Mouse (Mus musculus): ENCODE measurements around the gene Tns4. TPM values are rescaled to one million over a fixed set of nuclear protein-coding genes. Genes with fewer than 3 reads are reported as not detected.

Gene Tns4
- polyA plus RNA-seq, 1 experiment from 2014 or later = 0.67 TPM

- H3K36me3 ChIP-seq = no peaks in the 10 kb centered on the region
- no peaks in the 10 kb centered on the region for H3K27me3 ChIP-seq (ENCODE audit: insufficient read depth, poor library complexity, severe bottlenecking)
- H3K4me3 ChIP-seq = no peak overlapping the region
- no peak for DNase-seq (ENCODE audit: low spot score)
- 0 out of 2 replicates have a peak, but pooled peaks cover 3% of the 10 kb centered on the region for H3K4me1 ChIP-seq (replicated peaks)
- H3K27ac ChIP-seq = no peak overlapping the region
- WGBS = 84% methylated on average over 8 of the region's 8 CpGs
- no peaks in the 10 kb centered on the region for H3K9me3 ChIP-seq
These were observed 8.1 kb upstream of the Tns4 start for GRCm38 (mm10) chr11:99096996-99097774.

GRCm38 (mm10) chr11:99096417-99096816 lies 7.3 kb upstream of the Tns4 start:
- DNase-seq (ENCODE audit: low spot score) = no peak
- H3K4me1 ChIP-seq (replicated peaks) = 0 out of 2 replicates have a peak, but pooled peaks cover 3% of the 10 kb centered on the region
- H3K4me3 ChIP-seq = no peak overlapping the region
- 83% methylated on average over 4 of the region's 4 CpGs for WGBS
- H3K27me3 ChIP-seq (ENCODE audit: insufficient read depth, poor library complexity, severe bottlenecking) = no peaks in the 10 kb centered on the region
- H3K9me3 ChIP-seq = no peaks in the 10 kb centered on the region
- H3K27ac ChIP-seq = no peak overlapping the region
- H3K36me3 ChIP-seq = no peaks in the 10 kb centered on the region

GRCm38 (mm10) chr11:99095759-99096158 lies 6.7 kb upstream of the Tns4 start:
- H3K27me3 ChIP-seq (ENCODE audit: insufficient read depth, poor library complexity, severe bottlenecking) = no peaks in the 10 kb centered on the region
- H3K27ac ChIP-seq = no peak overlapping the region
- no peak for DNase-seq (ENCODE audit: low spot score)
- 75% methylated on average over 4 of the region's 4 CpGs for WGBS
- H3K36me3 ChIP-seq = no peaks in the 10 kb centered on the region
- no peak overlapping the region for H3K4me3 ChIP-seq
- H3K4me1 ChIP-seq (replicated peaks) = 0 out of 2 replicates have a peak, but pooled peaks cover 3% of the 10 kb centered on the region
- no peaks in the 10 kb centered on the region for H3K9me3 ChIP-seq

GRCm38 (mm10) chr11:99094911-99095676 lies 6.0 kb upstream of the Tns4 start:
- H3K9me3 ChIP-seq = no peaks in the 10 kb centered on the region
- H3K27ac ChIP-seq = peak overlapping the region; percentile 1
- H3K4me3 ChIP-seq = no peak overlapping the region
- 49% methylated on average over 2 of the region's 2 CpGs for WGBS
- H3K36me3 ChIP-seq = no peaks in the 10 kb centered on the region
- DNase-seq (ENCODE audit: low spot score) = no peak
- H3K4me1 ChIP-seq (replicated peaks) = 0 out of 2 replicates have a peak, but pooled peaks cover 3% of the 10 kb centered on the region
- no peaks in the 10 kb centered on the region for H3K27me3 ChIP-seq (ENCODE audit: insufficient read depth, poor library complexity, severe bottlenecking)

GRCm38 (mm10) chr11:99093740-99094139 lies 4.6 kb upstream of the Tns4 start:
- Histone ChIP-seq H3K9me3 (no peaks in the 10 kb centered on the region), H3K4me1 (replicated peaks) (0 out of 2 replicates have a peak, but pooled peaks cover 3% of the 10 kb centered on the region), H3K36me3 (no peaks in the 10 kb centered on the region), H3K4me3 (no peak overlapping the region), H3K27ac (no peak overlapping the region), H3K27me3 (ENCODE audit: insufficient read depth, poor library complexity, severe bottlenecking) (no peaks in the 10 kb centered on the region)
- WGBS = 89% methylated on average over 7 of the region's 7 CpGs
- no peak for DNase-seq (ENCODE audit: low spot score)

GRCm38 (mm10) chr11:99091666-99092065 lies 2.6 kb upstream of the Tns4 start:
- peaks cover 11% of the 10 kb centered on the region; the same call in 1 of the 2 replicates for H3K4me1 ChIP-seq (replicated peaks)
- H3K9me3 ChIP-seq = no peaks in the 10 kb centered on the region
- no peaks in the 10 kb centered on the region for H3K27me3 ChIP-seq (ENCODE audit: insufficient read depth, poor library complexity, severe bottlenecking)
- no peak overlapping the region for H3K27ac ChIP-seq
- 76% methylated on average over 2 of the region's 2 CpGs for whole genome bisulfite sequencing
- no peak for DNase-seq (ENCODE audit: low spot score)
- no peaks in the 10 kb centered on the region for H3K36me3 ChIP-seq
- H3K4me3 ChIP-seq = no peak overlapping the region

- H3K4me1 ChIP-seq (replicated peaks) = peaks cover 15% of the 10 kb centered on the region; the same call in 1 of the 2 replicates
- no peak for DNase-seq (ENCODE audit: low spot score)
- H3K4me3 ChIP-seq = no peak overlapping the region
- no peaks in the 10 kb centered on the region for H3K9me3 ChIP-seq
- 94% methylated on average over 8 of the region's 8 CpGs for WGBS
- no peaks in the 10 kb centered on the region for H3K27me3 ChIP-seq (ENCODE audit: insufficient read depth, poor library complexity, severe bottlenecking)
- no peaks in the 10 kb centered on the region for H3K36me3 ChIP-seq
- no peak overlapping the region for H3K27ac ChIP-seq
These were observed 1.3 kb upstream of the Tns4 start for GRCm38 (mm10) chr11:99090391-99090790.

GRCm38 (mm10) chr11:99088486-99088885 lies 620 bp downstream of the Tns4 start:
- Histone ChIP-seq H3K27ac (no peak overlapping the region), H3K9me3 (no peaks in the 10 kb centered on the region), H3K4me1 (replicated peaks) (peaks cover 20% of the 10 kb centered on the region; the same call in 1 of the 2 replicates), H3K4me3 (no peak overlapping the region), H3K27me3 (ENCODE audit: insufficient read depth, poor library complexity, severe bottlenecking) (no peaks in the 10 kb centered on the region), H3K36me3 (no peaks in the 10 kb centered on the region)
- DNase-seq (ENCODE audit: low spot score) = no peak
- WGBS = 60% methylated on average over 2 of the region's 2 CpGs

- no peak for DNase-seq (ENCODE audit: low spot score)
- H3K4me3 ChIP-seq = no peak overlapping the region
- no peaks in the 10 kb centered on the region for H3K27me3 ChIP-seq (ENCODE audit: insufficient read depth, poor library complexity, severe bottlenecking)
- no peaks in the 10 kb centered on the region for H3K36me3 ChIP-seq
- peaks cover 43% of the 10 kb centered on the region for H3K4me1 ChIP-seq (replicated peaks)
- 71% methylated on average over 9 of the region's 9 CpGs for WGBS
- no peak overlapping the region for H3K27ac ChIP-seq
- H3K9me3 ChIP-seq = no peaks in the 10 kb centered on the region
These were observed 4.7 kb downstream of the Tns4 start for GRCm38 (mm10) chr11:99084366-99084765.

- WGBS = 95% methylated on average over 8 of the region's 8 CpGs
- DNase-seq (ENCODE audit: low spot score) = no peak
- Histone ChIP-seq H3K4me3 (no peak overlapping the region), H3K27me3 (ENCODE audit: insufficient read depth, poor library complexity, severe bottlenecking) (no peaks in the 10 kb centered on the region), H3K36me3 (no peaks in the 10 kb centered on the region), H3K9me3 (no peaks in the 10 kb centered on the region), H3K27ac (0 out of 2 replicates have a peak overlapping the region, but pooled peaks have one; percentile 12), H3K4me1 (replicated peaks) (peaks cover 51% of the 10 kb centered on the region)
These were observed 5.6 kb downstream of the Tns4 start for GRCm38 (mm10) chr11:99083516-99083915.

- no peak overlapping the region for H3K4me3 ChIP-seq
- DNase-seq (ENCODE audit: low spot score) = no peak
- peak overlapping the region; percentile 78 for H3K27ac ChIP-seq
- H3K36me3 ChIP-seq = no peaks in the 10 kb centered on the region
- no peaks in the 10 kb centered on the region for H3K27me3 ChIP-seq (ENCODE audit: insufficient read depth, poor library complexity, severe bottlenecking)
- H3K4me1 ChIP-seq (replicated peaks) = peaks cover 47% of the 10 kb centered on the region
- 78% methylated on average over 8 of the region's 8 CpGs for WGBS
- H3K9me3 ChIP-seq = no peaks in the 10 kb centered on the region
These were observed 7.0 kb downstream of the Tns4 start for GRCm38 (mm10) chr11:99082098-99082497.

- no peak for DNase-seq (ENCODE audit: low spot score)
- Histone ChIP-seq H3K36me3 (no peaks in the 10 kb centered on the region), H3K27me3 (ENCODE audit: insufficient read depth, poor library complexity, severe bottlenecking) (no peaks in the 10 kb centered on the region), H3K9me3 (no peaks in the 10 kb centered on the region), H3K27ac (0 out of 2 replicates have a peak overlapping the region, but pooled peaks have one; percentile 78), H3K4me3 (no peak overlapping the region), H3K4me1 (replicated peaks) (peaks cover 47% of the 10 kb centered on the region)
- 58% methylated on average over 3 of the region's 3 CpGs for WGBS
These were observed 7.5 kb downstream of the Tns4 start for GRCm38 (mm10) chr11:99081566-99081965.

All from hindbrain, embryonic 10.5 days (tissue).